Mouse (Mus musculus) ES-E14 (cell line): ENCODE data around the gene Cib1. TPM values are rescaled to one million over a fixed set of nuclear protein-coding genes. Genes with fewer than 3 reads are reported as not detected.

Source experiments
- DNase-seq: peaks from one replicate; pipeline ENCODE4 v3.0.0-alpha.2; 2013; ENCODE audit warnings: low read depth, low spot score
- H3K27ac ChIP-seq: 2 replicates; pipeline ENCODE4 v1.5.1; 2012; ENCODE audit warnings: low read depth, mild to moderate bottlenecking, low read length, moderate library complexity, mixed read lengths; ENCODE audit not compliant: poor library complexity, insufficient read depth, severe bottlenecking
- H3K36me3 ChIP-seq: 2 replicates; pipeline ENCODE4 v1.6.1; 2012; ENCODE audit warnings: mild to moderate bottlenecking, low read length, moderate library complexity, mixed read lengths; ENCODE audit not compliant: control insufficient read depth, poor library complexity, insufficient read depth, severe bottlenecking
- H3K4me1 ChIP-seq, 2 experiments: fragments of 150-350 bp in 1 of 2; sonication (generic) in 1 of 2; 2 replicates each; pipeline ENCODE4 v1.6.1; 2012; ENCODE audit warnings: low read length in 2 of 2, mild to moderate bottlenecking in 1 of 2, mixed read lengths in 1 of 2; ENCODE audit not compliant: control insufficient read depth in 2 of 2, insufficient read depth in 2 of 2, poor library complexity in 1 of 2
- H3K4me3 ChIP-seq, 2 experiments: fragments of 150-350 bp in 1 of 2; sonication (generic) in 1 of 2; 2 replicates each; pipeline ENCODE4 v1.5.1; 2012; ENCODE audit warnings: low read length in 2 of 2, low read depth in 1 of 2, mild to moderate bottlenecking in 1 of 2, mixed read lengths in 1 of 2; ENCODE audit not compliant: insufficient read depth in 1 of 2, poor library complexity in 1 of 2, severe bottlenecking in 1 of 2
- H3K9ac ChIP-seq: 2 replicates; pipeline ENCODE4 v1.6.1; 2012; ENCODE audit warnings: low read depth, mild to moderate bottlenecking, low read length, mixed read lengths; ENCODE audit not compliant: poor library complexity, insufficient read depth, severe bottlenecking
- H3K9me3 ChIP-seq: fragments of 150-350 bp; sonication (generic); 2 replicates; pipeline ENCODE4 v1.6.1; 2012; ENCODE audit warnings: low read depth, mild to moderate bottlenecking, low read length; ENCODE audit not compliant: control insufficient read depth, insufficient read depth
- CHD2 ChIP-seq: IDR thresholded peaks from 2 replicates; pipeline ENCODE4 v1.6.1; 2014; ENCODE audit warnings: mild to moderate bottlenecking, low read depth, low read length, inconsistent platforms
- HCFC1 ChIP-seq: IDR thresholded peaks from 2 replicates; pipeline ENCODE4 v1.6.1; 2012; ENCODE audit warnings: low read length, inconsistent platforms, borderline replicate concordance; ENCODE audit not compliant: insufficient read depth
- MAFK ChIP-seq: IDR thresholded peaks from 2 replicates; pipeline ENCODE4 v1.6.1; 2014; ENCODE audit warnings: mild to moderate bottlenecking, low read depth, low read length, inconsistent platforms; ENCODE audit not compliant: insufficient read depth
- ZC3H11A ChIP-seq: IDR thresholded peaks from 2 replicates; pipeline ENCODE4 v1.6.1; 2012; ENCODE audit warnings: low read depth, mild to moderate bottlenecking, inconsistent platforms, low read length, borderline replicate concordance
- ZNF384 ChIP-seq: IDR thresholded peaks from 2 replicates; pipeline ENCODE4 v1.6.1; 2012; ENCODE audit warnings: low read depth, low read length, inconsistent platforms
- in situ Hi-C, 2 experiments: fragments of 600-800 bp; cut with MboI; formaldehyde crosslinking; loops; one replicate each; pipeline ENCODE4 v1.15.1; 2025; ENCODE audit warnings: low sequenced_read_pairs in 2 of 2, inconsistent platforms in 1 of 2; ENCODE audit not compliant: unreplicated experiment in 2 of 2
- total RNA-seq: library from RNA; depleted of rRNA; stranded (reverse); fragments of 300-350 nt; gene quantifications from 2 replicates; pipeline ENCODE4 v1.2.3, GENCODE M21; 2012

The Cib1 gene
- total RNA-seq, 1 experiment, result 59.7 TPM

DNA sequence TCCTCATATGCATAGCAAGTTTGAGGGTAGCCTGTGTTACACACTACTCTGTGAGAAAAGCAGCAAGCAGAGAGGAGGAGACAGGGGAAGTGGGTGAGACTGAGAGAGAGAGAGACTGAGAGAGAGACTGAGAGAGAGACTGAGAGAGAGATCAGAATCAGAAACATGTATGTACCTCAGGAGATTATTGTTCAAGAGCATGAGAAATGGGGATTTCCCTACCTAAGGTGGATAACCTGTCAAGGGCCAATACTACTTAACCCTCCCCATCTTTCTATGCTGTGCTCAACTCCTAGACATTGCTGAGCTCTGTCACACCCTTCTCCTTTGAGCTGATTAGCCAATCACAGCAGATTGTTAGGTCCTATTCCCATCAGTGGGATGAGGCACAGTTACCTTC is 50.5 kb downstream of the Cib1 start:
- no peaks in the 10 kb centered on the region for H3K9me3 ChIP-seq
- in situ Hi-C loops, result no loop called here
- H3K4me3 ChIP-seq, result no peak overlapping the region
- DNase-seq, result no peak
- peaks cover 2 to 15% of the 10 kb centered on the region in 2 experiments; a peak in 3 of 4 replicates for H3K4me1 ChIP-seq
- no peak overlapping the region for H3K9ac ChIP-seq
- H3K27ac ChIP-seq, result no peak overlapping the region
- TF ChIP-seq ZNF384, result no peak
- TF ChIP-seq ZC3H11A, result no peak
- TF ChIP-seq CHD2, result no peak
- no peak for TF ChIP-seq HCFC1
- TF ChIP-seq MAFK, result no peak
- no peaks in the 10 kb centered on the region for H3K36me3 ChIP-seq

DNA sequence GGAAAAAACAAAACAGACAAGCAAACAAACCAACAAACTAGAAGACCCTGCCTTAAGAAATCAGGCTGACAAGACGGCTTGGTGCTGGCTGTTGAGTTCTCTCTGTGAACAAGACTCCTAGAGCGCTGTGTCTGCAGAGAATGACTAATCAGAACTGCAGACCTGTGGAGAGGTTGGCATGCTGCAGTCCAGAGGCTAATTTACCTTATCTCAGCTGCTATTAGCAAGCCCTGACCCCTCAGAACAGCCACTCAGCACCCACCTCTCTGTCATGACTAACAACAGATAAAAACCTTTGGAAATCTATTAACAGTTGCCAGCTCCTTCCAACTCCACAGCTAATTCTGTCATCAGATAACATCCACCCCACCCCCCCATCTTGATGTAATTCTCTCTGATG is 51.5 kb downstream of the Cib1 start:
- in situ Hi-C loops, result no loop called here
- Histone ChIP-seq H3K4me1 (peaks cover 2 to 15% of the 10 kb centered on the region in 2 experiments; a peak in 3 of 4 replicates), H3K4me3 (no peak overlapping the region), H3K9ac (no peak overlapping the region), H3K27ac (no peak overlapping the region), H3K36me3 (no peaks in the 10 kb centered on the region), H3K9me3 (no peaks in the 10 kb centered on the region)
- DNase-seq, result no peak
- TF ChIP-seq ZC3H11A (no peak), CHD2 (no peak), HCFC1 (no peak), ZNF384 (no peak), MAFK (no peak)

DNA sequence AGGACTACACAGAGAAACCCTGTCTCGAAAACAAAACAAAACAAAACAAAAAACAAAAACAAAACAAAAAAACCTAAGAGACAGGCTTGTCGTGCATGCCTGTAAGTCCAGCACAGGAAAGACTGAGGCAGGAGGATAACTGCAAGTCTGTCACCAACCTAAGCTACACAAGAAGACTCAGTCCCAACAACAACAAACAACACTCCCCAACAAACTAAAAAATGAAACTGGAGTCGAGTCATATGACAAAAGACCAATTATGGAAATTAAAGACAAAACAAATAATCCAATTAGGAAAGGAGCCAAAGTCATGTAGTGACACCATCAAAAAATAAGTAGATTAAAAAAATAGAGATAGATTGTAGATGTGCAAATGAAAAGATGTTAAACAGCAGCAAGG is 52.4 kb downstream of the Cib1 start:
- H3K9me3 ChIP-seq, result no peaks in the 10 kb centered on the region

DNA sequence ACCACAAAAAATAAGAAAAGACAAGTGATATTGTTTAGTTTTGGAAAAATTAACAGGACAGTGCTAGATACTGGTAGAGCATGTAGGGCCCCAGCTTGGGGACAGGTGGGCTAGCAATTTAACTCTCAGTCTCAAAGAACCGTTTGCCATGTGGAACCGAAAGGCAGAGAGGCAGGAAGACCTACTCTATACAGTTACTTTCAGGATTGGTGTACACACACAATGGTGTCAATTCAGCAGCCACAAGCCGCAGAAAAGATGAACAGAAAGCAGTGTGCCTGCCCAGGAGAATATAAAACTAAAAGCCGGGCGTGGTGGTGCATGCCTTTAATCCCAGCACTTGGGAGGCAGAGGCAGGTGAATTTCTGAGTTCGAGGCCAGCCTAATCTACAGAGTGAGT is 52.8 kb downstream of the Cib1 start:
- H3K9me3 ChIP-seq, result no peaks in the 10 kb centered on the region
- H3K4me3 ChIP-seq, result no peak overlapping the region
- DNase-seq, result no peak
- TF ChIP-seq HCFC1 (no peak), ZC3H11A (no peak)
- H3K36me3 ChIP-seq, result no peaks in the 10 kb centered on the region
- in situ Hi-C loops, result no loop called here
- H3K9ac ChIP-seq, result no peak overlapping the region
- H3K4me1 ChIP-seq, result peaks cover 0 to 7% of the 10 kb centered on the region in 2 experiments; a peak in 1 of 4 replicates
- no peak overlapping the region for H3K27ac ChIP-seq

More for the DNA sequence above, 52.4 kb downstream of the Cib1 start:
- peaks cover 0 to 12% of the 10 kb centered on the region in 2 experiments; a peak in 2 of 4 replicates for H3K4me1 ChIP-seq
- H3K4me3 ChIP-seq, result no peak overlapping the region
- H3K27ac ChIP-seq, result no peak overlapping the region
- TF ChIP-seq ZC3H11A, result no peak
- no peak for TF ChIP-seq HCFC1
- no peak for TF ChIP-seq ZNF384
- TF ChIP-seq CHD2, result no peak
- no peak for TF ChIP-seq MAFK
- no peak overlapping the region for H3K9ac ChIP-seq
- no peaks in the 10 kb centered on the region for H3K36me3 ChIP-seq
- DNase-seq, result no peak
- in situ Hi-C loops, result no loop called here

DNA sequence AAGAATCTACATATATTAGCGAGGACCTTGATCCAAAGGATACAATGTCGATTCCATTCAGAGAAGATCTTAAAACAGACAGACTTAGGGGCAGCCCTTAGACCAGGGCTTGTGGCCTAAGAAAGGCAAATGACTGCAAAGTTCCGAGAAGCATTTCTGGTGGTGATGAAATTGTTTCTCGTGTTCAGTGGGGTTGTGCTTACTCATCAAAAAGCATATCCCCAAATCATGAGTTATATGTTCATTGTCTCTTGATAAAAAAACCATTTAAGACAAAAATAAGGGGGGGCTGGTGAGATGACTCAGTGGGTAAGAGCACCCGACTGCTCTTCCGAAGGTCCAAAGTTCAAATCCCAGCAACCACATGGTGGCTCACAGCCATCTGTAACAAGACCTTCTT is 53.3 kb downstream of the Cib1 start:
- Histone ChIP-seq H3K36me3 (no peaks in the 10 kb centered on the region), H3K9ac (no peak overlapping the region), H3K4me1 (peaks cover 0 to 4% of the 10 kb centered on the region in 2 experiments; a peak in 1 of 4 replicates), H3K4me3 (no peak overlapping the region), H3K9me3 (no peaks in the 10 kb centered on the region), H3K27ac (no peak overlapping the region)
- no peak for TF ChIP-seq HCFC1
- no peak for TF ChIP-seq CHD2
- TF ChIP-seq ZC3H11A, result no peak
- TF ChIP-seq ZNF384, result no peak
- no peak for TF ChIP-seq MAFK
- in situ Hi-C loops, result no loop called here
- no peak for DNase-seq
